Mouse (Mus musculus) CH12F3 (cell line): Measurements from ENCODE around the gene Vezt.

ENCODE experiments used
- in situ Hi-C: fragments of 300-500 bp; cut with MboI; formaldehyde crosslinking; loops from 2 replicates; pipeline ENCODE4 v1.14.3; 2020; ENCODE audit warnings: low sequenced_read_pairs

The Vezt gene

GRCm38 (mm10) chr10:94035658-94036374, at the start of gene Vezt, which contains the start of gene Fgd6:
Vezt (minus strand) TSS chr10:94035817.
Fgd6 (plus strand) TSS chr10:94036001.
- in situ Hi-C loops, result no loop called here

DNA sequence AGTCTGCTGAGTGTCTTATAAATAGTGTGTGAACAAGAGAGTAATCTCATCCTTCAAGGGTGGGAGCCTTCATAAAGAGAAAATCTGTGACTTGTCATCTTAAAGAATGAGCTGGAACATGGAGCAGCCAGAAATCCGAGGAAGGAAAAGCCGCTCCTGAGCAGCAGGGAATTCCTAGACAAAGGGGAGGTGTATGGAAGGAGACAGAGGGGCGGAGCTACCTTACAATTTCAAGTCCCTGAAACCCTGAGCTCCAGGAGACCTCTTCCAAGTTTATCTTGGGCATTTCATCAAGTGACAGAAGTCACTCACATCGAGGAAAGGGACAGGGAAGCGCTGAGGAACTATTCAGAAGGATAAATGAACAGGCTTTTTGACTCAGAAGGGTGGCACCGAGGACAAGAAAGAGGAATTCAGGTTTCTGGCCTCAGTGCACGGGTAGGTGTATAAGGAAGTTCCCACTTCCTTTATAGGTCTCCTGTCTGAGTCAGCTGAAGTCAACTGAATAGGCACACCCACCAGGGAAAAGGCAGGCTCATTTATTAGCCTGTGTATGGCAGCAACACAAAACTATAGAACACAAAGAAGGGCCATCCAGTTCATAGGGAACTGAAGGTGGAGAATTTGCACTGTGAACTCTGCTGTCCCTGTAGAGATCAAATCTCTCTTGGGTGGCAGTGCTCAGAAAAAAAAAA, 46.6 kb upstream of the Vezt start:
- in situ Hi-C loops, result no loop called here

DNA sequence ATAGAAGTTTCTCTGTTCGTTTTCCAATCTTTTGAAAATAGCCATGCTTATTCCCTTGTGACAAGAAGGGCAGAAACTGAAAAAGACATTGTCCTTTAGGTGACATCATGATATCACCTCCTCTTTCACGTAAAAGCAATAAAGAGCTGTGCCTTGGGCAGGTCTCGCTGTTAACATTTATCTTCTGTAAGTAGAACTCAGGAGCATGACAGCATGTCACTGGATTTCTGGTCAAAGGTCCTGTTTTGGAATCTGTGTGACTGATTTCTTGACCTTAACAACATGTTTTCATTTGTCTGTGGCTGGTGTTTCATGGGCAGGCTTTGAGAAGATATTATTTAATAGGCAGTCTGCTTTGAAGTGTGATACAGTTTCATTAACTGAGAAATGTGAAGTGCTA, 45.1 kb upstream of the Vezt start:
- in situ Hi-C loops, result no loop called here

DNA sequence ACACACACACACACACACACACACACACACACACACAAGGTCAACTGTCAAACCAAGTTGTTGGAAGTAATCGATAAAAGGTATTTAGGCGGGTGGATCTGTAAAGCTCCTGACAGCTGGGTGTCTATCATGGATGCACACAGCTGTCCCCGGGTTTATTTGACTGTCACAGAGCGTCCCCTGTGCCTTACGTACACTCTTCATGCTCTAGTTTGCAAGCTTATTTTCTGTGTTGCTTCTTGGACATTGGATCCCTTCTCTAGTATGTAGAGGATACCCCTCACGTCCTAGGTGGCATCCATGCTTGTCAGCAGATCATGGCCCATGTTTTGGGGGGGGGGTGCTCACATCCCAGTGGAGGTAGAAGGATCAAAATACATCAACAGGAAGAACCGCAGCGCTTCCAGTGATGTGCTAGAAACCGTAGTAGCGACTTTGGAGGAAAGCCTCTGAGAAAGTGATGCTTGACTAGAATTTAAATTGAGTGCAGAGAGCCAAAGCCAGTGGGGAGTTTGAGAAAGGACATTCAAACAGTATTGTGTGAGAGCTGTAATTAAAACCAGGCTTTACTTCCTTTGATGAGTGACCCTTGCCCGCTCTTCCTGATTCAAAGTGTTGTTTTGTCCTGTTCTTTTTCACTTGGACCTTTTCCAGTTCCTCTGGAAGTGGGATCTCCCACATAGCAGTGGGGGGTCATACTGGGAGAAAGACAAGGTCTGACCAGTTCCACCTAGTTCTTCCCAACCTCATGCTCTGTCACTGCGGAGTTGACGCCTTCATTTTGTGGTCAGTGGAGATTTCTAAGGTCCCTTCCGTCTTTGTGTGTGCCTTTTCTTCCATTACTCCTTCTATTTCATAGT, 41.6 kb upstream of the Vezt start:
- in situ Hi-C loops, result no loop called here

GRCm38 (mm10) chr10:94072916-94073465, 37.4 kb upstream of the Vezt start:
- in situ Hi-C loops, result no loop called here

DNA sequence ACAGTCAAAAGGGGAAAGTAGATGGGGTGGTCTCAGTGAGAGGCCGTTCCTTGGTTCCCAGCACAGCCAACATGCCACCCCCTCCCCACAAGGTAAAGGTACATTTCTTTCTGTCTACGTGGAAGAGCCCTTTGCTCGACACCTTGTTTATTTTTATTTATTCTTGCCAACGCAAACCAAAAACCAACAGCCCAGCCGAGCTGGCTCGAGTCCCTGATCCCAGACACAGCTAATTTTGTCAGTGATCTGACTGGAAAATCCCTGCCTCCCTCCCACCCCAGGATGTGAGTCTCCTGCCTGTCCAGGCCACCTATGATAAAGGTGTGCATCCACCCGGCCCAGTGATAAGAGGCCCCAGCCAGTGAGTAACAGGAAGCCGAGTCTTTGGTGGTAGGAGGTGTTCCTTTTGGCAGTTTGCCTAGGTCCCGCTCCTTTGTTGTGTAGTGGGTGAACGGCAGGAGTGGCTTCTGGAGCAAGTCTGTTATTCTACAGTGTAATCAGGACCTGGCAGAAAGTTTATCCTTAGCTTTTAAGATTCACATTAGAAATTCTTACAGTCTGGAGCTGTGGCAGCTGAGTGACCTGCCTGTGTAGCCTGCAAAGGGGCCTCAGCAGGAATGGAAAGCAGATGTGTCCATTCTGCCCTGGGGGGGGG, 36.8 kb upstream of the Vezt start:
- in situ Hi-C loops, result no loop called here

GRCm38 (mm10) chr10:94071641-94072040, 36.0 kb upstream of the Vezt start:
- in situ Hi-C loops, result no loop called here

DNA sequence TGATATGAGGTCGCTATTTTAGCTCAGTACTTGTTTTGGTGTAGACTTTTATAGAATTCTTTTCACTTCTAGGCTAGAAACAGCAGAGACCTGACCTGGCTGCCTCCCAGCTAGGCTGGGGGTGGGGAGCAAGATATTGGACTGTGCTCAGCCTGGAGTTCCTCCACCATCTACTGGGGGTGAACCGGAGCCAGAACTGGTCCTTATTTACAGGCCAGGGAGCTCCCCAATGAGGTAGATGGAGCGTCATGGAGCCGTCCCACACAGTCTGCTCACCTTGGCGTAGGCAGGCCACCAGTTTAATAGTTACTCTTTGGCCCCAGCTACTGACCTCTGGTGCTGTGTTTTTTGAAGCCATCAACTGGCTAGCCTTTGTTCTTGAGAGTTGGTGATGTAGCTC, 33.1 kb upstream of the Vezt start:
- in situ Hi-C loops, result no loop called here

DNA sequence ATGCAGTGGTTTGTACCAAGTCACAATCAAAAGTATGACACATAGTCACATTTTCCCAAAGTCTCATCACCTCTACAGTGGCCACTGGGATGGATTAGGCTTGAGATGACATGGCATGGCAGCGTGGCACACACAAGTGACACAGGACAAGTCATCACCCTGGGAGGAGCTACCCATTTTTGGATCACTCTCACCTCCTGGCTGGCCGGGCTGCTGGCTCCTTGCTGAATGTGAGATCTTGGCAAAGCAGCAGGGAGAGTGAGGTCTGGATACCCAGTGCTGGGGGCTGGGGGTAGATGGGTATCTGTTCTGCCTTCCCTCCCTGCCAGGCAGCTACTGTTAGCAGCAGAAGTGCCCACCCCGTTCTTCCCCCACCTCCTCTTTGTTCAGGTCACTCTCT, 31.3 kb upstream of the Vezt start:
- in situ Hi-C loops, result no loop called here

DNA sequence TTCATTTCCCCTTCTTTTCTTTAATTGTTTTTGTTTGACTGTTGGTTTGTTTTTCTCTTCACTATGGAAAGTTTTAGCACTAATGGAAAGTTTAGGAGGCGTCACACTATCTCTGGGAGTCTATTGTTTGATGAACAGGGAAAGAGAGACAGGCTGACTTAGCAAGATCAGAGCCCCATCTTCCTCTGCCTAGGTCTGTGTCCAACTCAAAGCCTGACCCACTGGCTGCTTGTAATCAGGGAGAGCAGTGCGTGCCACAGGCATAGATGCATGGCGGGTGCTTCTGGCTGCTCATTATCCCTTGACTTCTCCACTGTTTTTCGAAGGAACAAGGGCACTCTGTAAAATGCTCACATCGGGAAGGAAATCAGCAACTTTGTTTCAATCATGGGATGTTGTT, 26.7 kb upstream of the Vezt start:
- in situ Hi-C loops, result no loop called here

GRCm38 (mm10) chr10:94060190-94060589, 24.6 kb upstream of the Vezt start:
- in situ Hi-C loops, result no loop called here

- in situ Hi-C loops, result no loop called here
These were observed 24.0 kb upstream of the Vezt start for GRCm38 (mm10) chr10:94059618-94060055.

GRCm38 (mm10) chr10:94056487-94056886, 20.9 kb upstream of the Vezt start:
- in situ Hi-C loops, result no loop called here

- in situ Hi-C loops, result no loop called here
These were observed 15.1 kb upstream of the Vezt start for GRCm38 (mm10) chr10:94050736-94051135.

DNA sequence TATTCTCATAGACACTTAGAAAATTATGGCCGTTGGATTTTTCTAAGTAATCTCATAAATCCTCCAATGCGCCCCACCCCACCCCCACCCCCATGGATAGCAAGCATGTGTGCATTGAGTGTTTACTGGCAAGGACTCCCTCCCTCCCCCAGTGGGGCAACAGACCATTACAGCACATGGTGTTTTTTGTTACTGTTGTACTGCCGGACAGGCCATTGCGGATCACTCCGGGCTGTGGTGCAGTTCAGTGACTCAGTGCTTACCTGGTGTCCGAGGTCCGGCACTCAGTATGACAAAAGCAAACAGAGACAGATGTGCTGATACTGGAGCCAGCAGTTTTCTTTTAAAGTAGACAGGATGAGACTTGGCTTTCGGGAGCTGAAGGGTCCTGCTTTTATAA, 13.5 kb upstream of the Vezt start:
- in situ Hi-C loops, result no loop called here

GRCm38 (mm10) chr10:94047845-94048559, 12.4 kb upstream of the Vezt start:
- in situ Hi-C loops, result no loop called here

GRCm38 (mm10) chr10:94047024-94047423, 11.4 kb upstream of the Vezt start:
- in situ Hi-C loops, result no loop called here

GRCm38 (mm10) chr10:94045301-94045700, 9.7 kb upstream of the Vezt start:
- in situ Hi-C loops, result no loop called here

GRCm38 (mm10) chr10:94043908-94044307, 8.3 kb upstream of the Vezt start:
- in situ Hi-C loops, result no loop called here
